Mouse (Mus musculus): ENCODE data around the gene Tex14. TPM values are rescaled to one million over a fixed set of nuclear protein-coding genes. Genes with fewer than 3 reads are reported as not detected.

The Tex14 gene
- total RNA-seq, 2 experiments from 2014 or later: 0.34 to 0.44 TPM

GRCm38 (mm10) chr11:87555106-87555703 lies 150.3 kb downstream of the Tex14 start:
- DNase-seq: no peak
- intact Hi-C loops (cut with DNase I): no loop called here

GRCm38 (mm10) chr11:87561208-87561607 lies 156.3 kb downstream of the Tex14 start:
- intact Hi-C loops (cut with DNase I): no loop called here
- no peak for DNase-seq

- no peak for DNase-seq
- intact Hi-C loops (cut with DNase I): no loop called here
Measured at GRCm38 (mm10) chr11:87566501-87566900, 161.6 kb downstream of the Tex14 start, which contains the start of gene Gm11492. Gene Gm11492 (plus strand): TSS chr11:87566653.

GRCm38 (mm10) chr11:87568255-87568953 lies 163.5 kb downstream of the Tex14 start, which contains the start of gene Sept4:
Gene Sept4 (plus strand): TSS chr11:87568903.
- intact Hi-C loops (cut with DNase I): no loop called here
- DNase-seq: no peak

GRCm38 (mm10) chr11:87570743-87571142 lies 165.9 kb downstream of the Tex14 start:
- no peak for DNase-seq
- intact Hi-C loops (cut with DNase I): no loop called here

- intact Hi-C loops (cut with DNase I): no loop called here
- DNase-seq: no peak
Measured at GRCm38 (mm10) chr11:87571361-87571950, 166.6 kb downstream of the Tex14 start.

- peak; percentile 71 for DNase-seq
- intact Hi-C loops (cut with DNase I): no loop called here
Measured at GRCm38 (mm10) chr11:87573751-87574150, 168.9 kb downstream of the Tex14 start.

- intact Hi-C loops (cut with DNase I): no loop called here
- DNase-seq: no peak
Measured at GRCm38 (mm10) chr11:87574520-87575180, 169.8 kb downstream of the Tex14 start.

GRCm38 (mm10) chr11:87577601-87578248 lies 172.9 kb downstream of the Tex14 start:
- no peak for DNase-seq
- intact Hi-C loops (cut with DNase I): no loop called here

- DNase-seq: peak; percentile 82
- intact Hi-C loops (cut with DNase I): no loop called here
Measured at GRCm38 (mm10) chr11:87578249-87578962, 173.5 kb downstream of the Tex14 start.

- intact Hi-C loops (cut with DNase I): no loop called here
- peak; percentile 65 for DNase-seq
Measured at GRCm38 (mm10) chr11:87578963-87579601, 174.2 kb downstream of the Tex14 start.

GRCm38 (mm10) chr11:87579713-87580112 lies 174.8 kb downstream of the Tex14 start:
- DNase-seq: no peak
- intact Hi-C loops (cut with DNase I): no loop called here

GRCm38 (mm10) chr11:87580543-87581085 lies 175.7 kb downstream of the Tex14 start:
- intact Hi-C loops (cut with DNase I): no loop called here

GRCm38 (mm10) chr11:87581161-87581865 lies 176.4 kb downstream of the Tex14 start:
- intact Hi-C loops (cut with DNase I): no loop called here
- DNase-seq: no peak

More at GRCm38 (mm10) chr11:87580543-87581085, 175.7 kb downstream of the Tex14 start:
- DNase-seq: no peak

GRCm38 (mm10) chr11:87581933-87582710 lies 177.3 kb downstream of the Tex14 start:
- no peak for DNase-seq
- intact Hi-C loops (cut with DNase I): no loop called here

- DNase-seq: no peak
- intact Hi-C loops (cut with DNase I): no loop called here
Measured at GRCm38 (mm10) chr11:87583291-87584034, 178.6 kb downstream of the Tex14 start.
